Mouse (Mus musculus) layer of hippocampus, adult 9-11 months (tissue): ENCODE data around the gene March2.

Source experiments
- DNase-seq: peaks from one replicate; pipeline ENCODE4 v3.0.0; 2022

March2 gene

DNA sequence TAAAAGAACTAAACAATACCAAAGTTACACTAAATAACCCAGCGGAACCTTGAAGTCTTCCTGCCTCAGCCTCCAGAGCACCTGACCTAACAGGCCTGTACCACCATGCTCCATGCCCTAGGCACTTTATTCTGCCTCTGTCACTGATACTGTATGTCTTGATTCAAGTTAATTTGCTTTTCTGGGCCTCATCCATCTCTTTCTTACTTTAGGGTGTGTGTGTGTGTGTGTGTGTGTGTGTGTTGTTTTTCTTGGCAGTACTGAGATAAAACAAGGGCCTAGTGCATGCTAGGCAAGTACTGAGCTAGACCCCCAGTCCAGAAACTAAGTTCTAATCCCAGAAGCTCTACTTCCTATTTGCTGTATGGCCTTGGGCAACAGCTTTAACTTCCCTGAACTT lies 1.2 kb downstream of the March2 start:
- no peak for DNase-seq

DNA sequence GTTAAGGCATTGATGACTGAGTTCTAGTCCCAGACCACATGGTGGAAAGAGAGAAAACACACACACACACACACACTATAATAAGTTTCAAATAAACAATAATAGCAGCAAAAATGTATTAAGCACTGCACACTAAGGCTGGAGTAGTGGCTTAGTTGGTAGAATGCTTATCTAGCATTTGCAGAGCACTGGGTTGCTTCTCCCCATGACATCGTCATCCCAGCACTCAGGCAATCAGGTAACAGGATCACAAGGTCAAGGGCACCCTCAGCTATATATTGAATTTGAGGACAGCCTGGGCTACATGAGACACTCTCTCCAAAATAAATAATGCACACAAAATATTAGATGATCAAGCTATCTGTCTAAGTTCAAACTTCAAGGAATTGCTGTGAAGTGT lies 3.7 kb downstream of the March2 start:
- DNase-seq = no peak

DNA sequence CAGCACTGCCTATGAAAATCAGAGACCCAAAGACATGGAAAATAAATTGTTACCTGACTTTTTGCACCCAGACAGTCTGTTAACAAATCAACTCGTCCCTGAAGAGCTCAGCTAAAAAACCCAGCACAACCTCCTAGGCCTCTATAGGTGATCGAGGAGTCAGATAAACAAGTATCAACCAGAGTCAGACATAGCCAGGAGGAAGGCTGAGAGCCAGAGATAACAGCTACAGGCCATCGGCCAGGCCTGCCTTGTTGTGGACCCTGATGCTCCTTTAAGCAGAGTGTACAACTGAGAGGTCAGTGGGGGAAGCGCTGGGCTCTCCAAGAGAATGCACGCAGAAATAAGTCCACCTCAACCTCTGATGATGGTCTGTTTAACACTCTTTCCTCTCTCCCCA lies 5.2 kb downstream of the March2 start:
- DNase-seq = no peak

DNA sequence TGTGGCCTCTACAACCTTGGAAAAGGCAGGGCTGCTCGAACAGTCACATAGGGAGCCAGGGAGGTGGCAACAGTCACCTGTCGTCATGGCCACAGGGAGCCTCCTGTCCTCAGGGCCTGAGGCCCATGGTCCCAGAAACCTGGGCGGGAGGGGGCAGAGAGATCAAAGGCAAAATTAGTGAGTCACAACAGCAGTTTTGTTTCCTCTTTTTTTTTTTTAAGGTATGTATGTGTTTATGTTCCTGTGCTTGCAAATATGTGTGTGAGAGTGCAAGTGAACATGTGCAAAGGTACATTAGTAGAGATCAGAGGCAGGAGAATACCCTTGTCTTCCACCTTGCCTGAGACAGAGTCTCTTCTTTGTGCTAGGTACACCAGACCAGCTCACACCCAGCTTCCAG lies 8.6 kb downstream of the March2 start:
- no peak for DNase-seq

DNA sequence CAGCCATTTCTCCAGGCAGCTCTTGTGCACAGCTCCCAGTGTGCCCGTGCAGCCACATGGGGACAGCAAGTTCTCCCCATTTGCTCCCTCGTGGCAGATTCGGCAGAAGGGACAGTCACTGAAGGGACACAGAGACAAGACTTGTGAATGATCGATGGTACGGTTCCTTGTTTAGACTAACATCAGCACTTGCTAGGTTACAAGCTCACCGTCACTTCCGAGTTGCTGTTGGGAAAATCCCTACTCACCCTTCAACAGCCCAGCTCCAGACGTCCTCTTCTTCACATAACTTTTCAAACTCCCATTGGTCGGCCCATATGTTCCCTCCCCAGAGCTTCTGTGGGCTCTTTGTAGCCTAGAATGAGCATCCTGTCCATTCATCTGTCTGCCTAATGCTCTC lies 15.4 kb downstream of the March2 start:
- DNase-seq = no peak

DNA sequence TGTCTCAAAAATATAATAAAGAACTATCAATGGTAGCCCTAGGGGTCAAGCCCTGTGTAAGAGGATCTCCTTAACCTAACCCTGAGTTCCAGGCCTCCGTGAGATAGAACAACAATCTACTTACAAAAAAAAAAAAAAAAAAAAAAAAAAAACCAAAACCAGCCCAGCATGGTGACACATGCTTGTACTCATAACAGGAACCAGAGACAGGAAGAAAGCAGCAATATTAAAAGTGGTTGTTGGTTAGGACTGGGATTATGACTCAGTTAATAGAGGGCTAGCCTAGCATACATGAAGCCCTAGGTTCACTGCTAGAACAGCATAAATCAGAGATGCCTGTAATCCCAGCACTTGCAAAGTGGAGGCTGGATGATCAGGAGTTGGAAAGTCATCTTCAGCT lies 16.3 kb downstream of the March2 start:
- DNase-seq = no peak

DNA sequence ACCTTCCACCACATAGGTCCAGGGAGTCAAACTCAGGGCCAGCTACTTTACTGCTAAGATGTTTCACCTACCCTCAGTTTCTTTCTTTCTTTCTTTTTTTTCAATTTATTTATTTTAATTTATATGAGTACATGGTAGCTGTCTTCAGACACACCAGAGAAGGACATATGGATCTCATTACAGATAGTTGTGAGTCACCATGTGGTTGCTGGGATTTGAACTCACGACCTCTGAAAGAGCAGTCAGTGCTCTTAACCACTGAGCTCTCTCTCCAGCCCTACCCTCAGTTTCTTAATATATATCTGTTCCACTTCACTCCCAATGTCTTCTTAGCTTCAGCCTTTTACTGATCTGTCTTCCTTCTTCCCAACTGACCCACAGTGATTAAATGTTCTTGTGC lies 23.0 kb downstream of the March2 start:
- DNase-seq = no peak

DNA sequence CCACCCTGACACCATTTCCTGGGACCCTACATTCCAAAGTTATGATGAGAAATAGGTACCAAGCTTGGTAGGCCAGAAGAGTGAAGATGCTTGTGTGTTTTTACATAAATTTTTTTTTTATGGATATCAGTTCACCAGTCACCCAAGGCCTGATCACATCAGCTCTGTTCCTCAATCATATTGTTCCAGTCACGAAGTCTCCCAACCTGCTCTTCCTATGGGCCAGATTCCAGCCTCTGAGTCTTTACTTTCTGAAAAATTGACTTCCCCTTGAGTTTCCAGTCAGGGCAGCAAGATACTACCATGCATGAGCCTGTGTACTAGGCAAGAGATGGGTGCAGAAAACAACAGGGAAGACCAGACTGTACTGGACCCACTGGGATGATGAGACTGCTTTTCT lies 31.7 kb downstream of the March2 start, which contains the start of gene Hnrnpm:
Gene Hnrnpm (minus strand): TSS at position 101 of the 400 bp plus-strand sequence.
- DNase-seq = no peak

DNA sequence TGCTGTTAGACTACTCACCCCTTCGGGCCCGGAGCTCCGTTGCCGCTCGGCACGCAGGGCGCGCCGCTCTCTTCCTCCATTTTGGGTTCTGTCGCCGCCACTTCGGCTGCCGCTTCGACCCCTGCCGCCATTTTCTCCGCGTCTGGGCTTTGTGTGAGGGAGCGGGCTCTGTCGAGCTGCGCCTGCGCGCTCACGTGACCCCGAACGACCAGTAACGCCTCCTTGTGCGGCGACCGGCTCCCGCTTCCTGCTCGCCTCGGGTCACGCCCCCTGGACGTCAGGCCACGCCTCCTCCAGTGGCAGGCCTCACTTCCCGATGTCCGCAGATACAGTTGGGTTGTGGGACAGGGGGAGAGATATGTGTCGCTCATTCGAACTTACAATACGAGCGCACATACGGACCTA lies 33.2 kb downstream of the March2 start:
- DNase-seq = peak; percentile 98

DNA sequence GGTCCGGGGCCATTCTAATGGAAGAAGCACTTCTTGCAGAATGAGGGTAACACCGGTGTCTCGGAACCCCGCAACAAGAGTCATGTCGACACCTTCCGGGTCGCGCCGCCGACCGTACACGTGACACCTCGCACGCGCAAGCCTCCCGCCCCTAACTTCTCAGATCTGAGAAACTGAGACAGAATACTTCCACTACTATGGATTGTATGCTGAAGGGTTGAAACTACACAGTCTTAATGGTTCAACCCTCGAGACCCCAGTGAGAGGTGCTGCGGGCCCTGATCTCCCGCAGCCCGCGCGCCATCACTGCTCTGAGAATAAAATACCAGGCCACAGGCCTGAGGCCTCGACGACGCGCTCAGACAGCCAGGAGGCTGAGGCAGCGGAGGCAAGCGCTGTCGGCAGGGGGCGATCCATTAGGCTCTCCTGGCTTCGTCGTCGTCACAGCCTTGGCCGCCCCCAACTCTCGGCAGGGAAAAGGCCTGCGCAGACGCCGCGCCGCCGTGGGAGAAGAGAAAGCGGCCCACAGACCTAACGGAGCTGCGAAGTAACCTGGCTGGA lies 33.7 kb downstream of the March2 start:
- DNase-seq = peak; percentile 71

DNA sequence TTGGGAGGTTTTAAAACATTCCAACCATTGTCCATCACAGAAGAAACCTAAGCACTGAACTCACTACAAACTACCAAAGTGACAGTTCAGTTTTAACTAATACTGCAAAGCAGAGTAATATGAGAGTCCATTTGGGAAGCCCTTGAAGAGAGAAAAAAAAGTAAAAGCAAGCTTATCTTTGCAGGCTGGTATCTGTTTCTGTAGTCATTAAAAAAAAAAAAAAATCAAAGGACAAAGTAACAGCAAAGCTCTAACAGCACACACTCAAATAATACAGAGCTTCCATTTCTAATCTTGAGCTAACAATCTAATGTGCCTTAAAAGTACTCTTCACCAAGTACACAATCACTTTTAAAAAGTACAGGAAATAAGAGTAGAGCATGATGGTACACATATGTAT lies 36.7 kb downstream of the March2 start:
- no peak for DNase-seq

DNA sequence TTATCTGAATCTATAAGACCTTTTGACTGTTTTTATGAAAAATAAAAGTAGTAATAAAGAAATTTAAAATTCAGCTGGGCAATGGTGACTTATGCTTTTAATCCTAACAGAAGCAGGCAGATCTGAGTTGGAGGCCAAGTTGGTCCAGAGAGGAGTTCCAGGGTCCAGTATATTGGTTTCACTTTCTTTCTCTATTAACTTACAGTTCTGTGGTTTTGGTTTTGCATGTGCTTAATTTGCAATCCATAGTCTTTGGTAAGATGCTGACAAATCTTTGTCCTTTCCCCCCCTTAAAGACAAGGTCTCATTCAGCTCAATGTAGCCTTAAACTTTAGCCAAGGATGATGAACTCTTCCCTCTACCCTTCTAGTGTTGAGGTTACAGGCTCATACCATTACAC lies 39.7 kb downstream of the March2 start:
- no peak for DNase-seq

DNA sequence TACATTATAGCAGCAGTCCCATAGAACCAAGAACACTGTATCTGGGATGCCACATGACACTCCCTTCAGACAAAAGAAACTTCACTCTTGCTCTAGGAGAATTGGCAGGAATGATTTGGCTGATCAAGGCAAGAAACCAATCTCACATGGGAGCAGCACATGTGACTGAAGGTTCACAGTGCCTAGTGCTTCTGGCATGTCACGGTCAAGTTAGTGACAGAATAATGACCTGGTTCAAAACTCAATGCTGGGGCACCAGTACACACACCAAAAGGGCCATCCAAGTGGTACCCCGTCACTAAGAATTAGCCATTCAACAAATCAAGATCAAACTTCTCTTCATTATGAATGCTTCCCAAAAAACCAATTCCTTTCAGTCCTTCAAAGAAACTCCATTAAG lies 42.4 kb downstream of the March2 start:
- DNase-seq = no peak

DNA sequence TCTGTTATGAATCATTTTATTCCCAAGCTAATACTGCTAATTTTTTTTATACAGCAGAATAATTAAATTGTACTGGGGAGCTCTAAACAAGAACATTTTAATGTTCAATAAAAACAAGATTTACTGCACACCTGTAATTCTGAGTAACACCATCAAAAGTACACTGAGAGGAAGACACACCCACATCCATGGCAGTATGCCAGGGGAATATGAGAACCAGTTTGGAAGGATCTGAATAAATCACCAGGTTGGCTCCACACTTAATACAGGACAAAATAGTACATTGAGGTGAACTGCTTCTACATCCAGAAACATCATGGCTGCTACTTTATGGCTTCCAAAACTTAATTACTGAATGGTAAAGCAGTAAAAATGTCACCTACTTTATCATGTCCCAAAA lies 43.0 kb downstream of the March2 start:
- no peak for DNase-seq

DNA sequence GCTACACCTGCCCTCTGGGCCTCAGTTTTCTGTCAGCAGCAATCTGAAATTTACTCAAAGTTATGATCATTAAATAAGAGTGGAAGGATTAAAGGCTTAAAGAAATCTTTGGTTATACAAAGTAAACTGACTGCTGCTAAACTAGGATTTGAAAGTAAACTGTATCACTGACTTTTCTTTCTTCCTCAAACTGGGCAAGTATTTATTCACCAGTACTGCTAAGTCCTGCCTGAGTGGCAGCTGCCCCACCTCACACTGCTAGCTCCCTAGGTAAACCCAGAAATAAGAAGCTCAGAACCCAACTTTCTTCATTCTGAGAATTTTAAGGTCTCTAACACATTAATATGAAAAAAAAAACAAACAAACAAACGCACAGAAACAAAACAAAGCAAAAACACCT lies 44.6 kb downstream of the March2 start:
- DNase-seq = no peak

DNA sequence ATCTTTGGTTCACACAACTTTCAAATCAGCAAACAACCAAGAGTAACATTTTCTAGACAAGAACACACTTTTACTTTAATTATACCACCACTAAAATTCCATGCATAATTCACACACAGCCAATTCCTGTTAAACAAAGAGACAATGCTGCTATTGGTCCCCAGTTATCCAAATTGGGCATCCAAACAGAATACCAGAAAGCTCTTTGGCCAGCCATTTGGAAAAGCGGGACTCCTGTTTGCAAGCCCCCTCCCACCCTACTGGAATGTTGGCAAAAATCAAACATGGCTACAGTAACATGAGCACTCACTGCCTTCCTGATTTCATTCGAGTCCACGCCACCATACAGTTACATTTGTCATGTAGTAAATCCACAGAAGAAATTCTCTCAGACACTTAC lies 48.8 kb downstream of the March2 start:
- no peak for DNase-seq

DNA sequence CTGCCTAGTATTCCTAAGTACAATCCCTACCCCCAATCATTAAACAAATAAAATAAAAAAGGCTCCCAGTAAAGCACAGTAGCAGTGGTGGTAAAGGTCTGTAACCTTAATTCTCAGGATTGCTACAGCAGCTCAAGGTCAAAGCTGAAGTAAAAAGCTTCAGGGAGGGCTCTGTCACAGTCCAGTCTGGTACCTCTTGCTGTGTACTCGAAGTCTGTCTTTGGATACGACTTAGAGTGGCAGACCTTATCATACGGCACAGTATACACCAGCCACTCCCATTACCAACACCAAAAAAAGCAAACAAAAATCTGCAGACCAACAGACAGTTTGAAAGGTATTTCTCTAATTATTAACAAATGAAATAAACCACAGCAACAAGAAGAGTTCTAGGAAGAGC lies 51.7 kb downstream of the March2 start:
- DNase-seq = no peak

DNA sequence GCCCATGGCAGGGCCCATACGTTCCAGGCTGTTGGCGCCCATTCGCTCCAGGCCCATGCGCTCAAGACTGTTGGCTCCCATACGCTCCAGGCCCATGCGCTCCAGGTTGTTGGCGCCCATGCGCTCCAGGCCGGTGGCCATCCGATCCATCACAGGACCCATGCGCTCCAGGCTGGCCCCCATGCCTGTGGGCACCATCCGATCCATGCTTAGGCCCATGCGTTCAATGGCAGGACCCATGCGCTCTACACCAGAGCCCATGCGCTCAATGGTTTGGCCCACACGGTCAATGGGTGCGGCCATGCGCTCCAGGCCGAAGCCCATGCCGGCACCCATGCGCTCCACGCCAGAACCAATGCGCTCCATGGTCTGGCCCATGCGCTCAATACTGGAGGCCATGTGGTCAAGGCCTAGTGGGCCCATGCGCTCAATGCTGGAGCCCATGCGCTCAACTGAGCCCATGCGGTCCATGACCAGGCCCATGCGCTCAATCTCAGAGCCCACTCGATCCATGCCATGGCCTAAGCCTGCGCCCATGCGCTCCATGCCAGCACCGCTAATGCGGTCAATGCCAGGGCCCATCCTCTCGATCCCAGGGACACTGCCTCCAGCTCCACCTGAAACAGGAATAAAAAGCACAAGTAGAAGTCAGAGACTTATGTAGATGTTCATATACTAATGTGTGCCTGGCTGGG lies 68.5 kb downstream of the March2 start:
- DNase-seq = no peak

DNA sequence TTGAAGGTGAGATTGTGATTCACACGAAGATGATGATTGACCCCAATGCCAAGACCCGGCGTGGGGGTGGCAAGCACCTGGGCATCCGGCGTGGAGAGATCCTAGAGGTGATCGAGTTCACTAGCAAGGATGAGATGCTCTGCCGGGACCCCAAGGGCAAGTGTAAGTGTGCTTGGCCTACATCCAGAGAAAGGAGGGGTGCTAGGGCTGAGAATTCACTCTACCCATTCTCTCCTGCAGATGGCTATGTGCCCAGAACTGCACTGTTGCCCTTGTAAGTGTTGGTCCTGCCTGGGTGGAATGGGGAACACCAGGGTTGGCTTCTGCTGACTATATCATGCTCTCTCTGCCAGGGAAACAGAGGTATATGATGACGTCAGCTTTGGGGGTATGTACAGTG lies 73.4 kb downstream of the March2 start:
- no peak for DNase-seq

DNA sequence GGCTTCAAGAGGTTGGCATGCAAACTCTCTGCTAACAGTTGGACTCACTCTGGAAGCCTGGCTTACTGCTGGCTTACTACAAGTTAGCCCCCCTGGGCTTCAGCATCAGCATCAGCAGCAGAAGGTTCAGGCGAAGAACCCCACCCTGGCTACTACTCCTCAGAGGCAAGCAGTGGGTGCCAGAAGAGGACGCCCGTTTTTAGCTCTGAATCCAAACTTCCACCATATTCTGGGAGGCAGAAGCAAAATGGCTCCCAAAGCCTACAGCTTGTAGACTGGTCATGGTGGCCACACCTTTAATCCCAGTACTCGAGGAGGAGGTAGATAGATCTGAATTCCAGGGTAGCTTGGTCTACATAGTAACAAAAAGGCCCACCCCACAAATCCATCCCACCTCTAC lies 74.4 kb downstream of the March2 start:
- DNase-seq = no peak

DNA sequence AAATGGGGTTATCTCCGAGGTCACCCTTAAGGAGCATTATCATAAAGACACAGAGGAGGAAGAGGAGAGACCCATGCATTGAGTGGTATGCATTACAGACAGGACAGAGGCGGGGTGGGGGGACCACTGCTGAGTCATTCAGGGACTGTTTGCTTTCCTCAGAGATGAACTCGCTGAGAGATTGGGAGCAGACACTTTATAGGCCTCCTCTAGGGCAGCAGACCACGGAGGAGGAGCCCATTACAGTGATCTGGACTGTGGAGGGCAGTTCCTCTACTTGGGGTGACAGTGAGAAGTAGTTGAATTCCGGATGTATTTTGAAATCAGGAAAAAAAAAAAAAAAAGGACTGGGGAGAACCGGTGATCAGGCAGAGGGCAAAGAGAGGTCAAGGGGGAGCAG lies 78.7 kb downstream of the March2 start:
- no peak for DNase-seq

DNA sequence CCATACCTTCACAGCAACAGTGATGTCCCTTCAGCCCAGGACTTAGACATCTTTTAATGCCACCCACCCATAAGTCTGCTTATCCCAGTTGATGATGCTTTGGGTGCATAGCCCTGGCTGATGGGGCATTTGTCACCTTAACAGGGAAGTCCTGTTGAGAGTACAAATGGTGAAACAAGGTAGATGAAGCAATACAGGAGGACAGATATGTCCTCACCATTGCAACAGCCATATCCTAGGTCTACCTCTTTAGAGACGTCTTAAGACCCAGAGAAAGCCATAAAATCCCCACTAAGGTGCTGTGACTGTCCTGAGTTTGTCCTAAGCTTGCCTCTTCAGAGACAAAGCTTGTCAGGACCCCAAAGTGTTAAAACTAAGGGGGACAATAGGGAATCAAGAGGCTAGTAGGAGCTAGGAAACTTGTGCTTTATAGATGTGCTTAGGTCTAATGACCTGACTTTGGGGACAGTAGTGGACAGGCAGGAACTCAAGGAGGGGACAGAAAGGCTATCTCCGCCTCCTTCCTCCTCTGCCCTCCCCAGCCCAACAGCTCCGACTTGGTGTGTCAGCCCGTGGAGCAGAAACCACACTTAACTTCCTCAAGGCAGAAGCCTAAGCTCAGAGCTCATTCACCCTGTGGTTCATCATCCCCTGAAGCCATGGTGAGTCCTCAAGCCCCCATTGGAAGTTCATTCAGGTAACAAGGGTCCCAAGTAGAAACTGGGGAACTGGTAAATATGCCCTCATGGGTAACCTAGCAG lies 80.8 kb downstream of the March2 start, which contains the start of gene Pram1:
Gene Pram1 (plus strand): TSS at position 541 of the 761 bp plus-strand sequence.
- DNase-seq = no peak

DNA sequence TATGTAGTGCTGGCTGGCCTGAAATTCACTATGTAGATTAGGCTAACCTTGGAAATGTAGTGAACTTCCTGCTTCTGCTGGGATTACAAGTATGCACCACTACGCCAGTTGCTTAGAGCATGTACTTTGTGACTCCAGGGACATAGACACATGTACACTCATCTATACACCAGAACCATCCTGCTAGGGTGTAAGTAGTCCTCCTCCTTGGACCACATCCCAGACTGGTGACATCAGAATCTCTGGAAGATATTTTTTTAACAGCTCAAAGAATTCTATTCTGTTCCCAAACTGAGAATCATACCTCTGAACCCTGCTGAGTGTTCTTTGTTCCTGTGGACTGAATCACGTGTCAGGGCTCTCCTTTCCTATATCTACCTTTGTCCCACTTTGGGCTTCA lies 81.4 kb downstream of the March2 start:
- DNase-seq = no peak
